Mouse (Mus musculus) lung, postnatal 0 days (tissue): Measurements from ENCODE around the gene Selenov.

Experiments used
- CTCF ChIP-seq: IDR thresholded peaks from 2 replicates; pipeline ENCODE4 v1.5.1; 2016; ENCODE audit warnings: antibody characterized with exemption, mild to moderate bottlenecking
- EP300 ChIP-seq: IDR thresholded peaks from 2 replicates; pipeline ENCODE4 v1.6.1; 2016; ENCODE audit warnings: antibody characterized with exemption, mild to moderate bottlenecking, control low read depth

DNA sequence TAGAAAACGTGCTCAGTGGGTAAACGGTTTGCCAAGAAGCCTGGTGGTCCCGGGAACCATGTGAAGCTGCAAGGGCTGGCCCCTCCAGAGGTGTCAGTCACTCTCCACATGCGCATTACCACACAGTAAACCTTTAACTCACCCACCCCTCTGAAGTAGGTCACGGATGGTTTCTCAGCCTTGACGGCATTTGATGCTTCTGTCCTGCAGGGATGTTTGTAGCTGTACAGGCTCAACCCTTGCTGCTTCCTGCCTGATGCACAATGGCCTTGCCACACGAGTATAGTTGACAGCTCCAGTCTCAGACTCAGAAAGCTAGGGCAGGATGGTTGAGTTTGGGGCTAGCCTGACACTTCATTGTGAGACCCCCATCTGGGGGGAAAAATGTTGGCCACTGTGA lies 10.4 kb downstream of the Selenov start:
- TF ChIP-seq CTCF (no peak), EP300 (no peak)
